Comparison of ENCODE assay signal across 10 mouse cellular contexts in genomic region chr2:20962284-20962683, GRCm38 (mm10). TPM values are rescaled to one million over a fixed set of nuclear protein-coding genes. Genes with fewer than 3 reads are reported as not detected.
DNase-seq lines count a peak whose midpoint lies in the region; ATAC-seq and TF ChIP-seq lines count a peak whose summit lies in the region.
"Had no signal": no experiment of that assay in that cellular context is flagged by ENCODE, and none has a peak within 500 bp of the region (broad histone marks: within the 10 kb centered on the region; RNA-seq: fewer than 3 reads in every experiment).

No protein-coding gene starts in this region.

- 9% methylated on average over 2 of the region's 2 CpGs for WGBS in heart, embryonic 14.5 days
- 10% methylated on average over 2 of the region's 2 CpGs for WGBS in forebrain, postnatal 0 days
- 32% methylated on average over 2 of the region's 2 CpGs for WGBS in liver, embryonic 16.5 days (ENCODE audit: insufficient replicate concordance)

- H3K4me2 ChIP-seq in heart, embryonic 14.5 days (ENCODE audit: low read length) = peak overlapping the region; percentile 45
- H3K4me2 ChIP-seq in forebrain, postnatal 0 days (ENCODE audit: low read depth) = peak overlapping the region; percentile 52
- H3K4me2 ChIP-seq in liver, embryonic 16.5 days (ENCODE audit: low read depth, low read length) = 0 out of 2 replicates have a peak overlapping the region, but pooled peaks have one; percentile 19

- H3K4me1 ChIP-seq in heart, embryonic 14.5 days (ENCODE audit: control insufficient read depth in 2 of 2, insufficient read depth in 2 of 2, low read length in 2 of 2) = peaks cover 15 to 60% of the 10 kb centered on the region in 2 experiments
- peaks cover 18% of the 10 kb centered on the region for H3K4me1 ChIP-seq in brown adipose tissue, adult 24 weeks (ENCODE audit: control insufficient read depth, insufficient read depth, insufficient read length, low read length)
- H3K4me1 ChIP-seq in forebrain, postnatal 0 days (ENCODE audit: insufficient read depth) = peaks cover 39% of the 10 kb centered on the region
- peaks cover 52% of the 10 kb centered on the region for H3K4me1 ChIP-seq in liver, embryonic 16.5 days (ENCODE audit: control insufficient read depth, low read depth, low read length)

- no peaks in the 10 kb centered on the region for H3K9me3 ChIP-seq in heart, embryonic 14.5 days (ENCODE audit: control insufficient read depth, low read length)
- H3K9me3 ChIP-seq in forebrain, postnatal 0 days (ENCODE audit: low read length) = no peaks in the 10 kb centered on the region
- H3K9me3 ChIP-seq in liver, embryonic 16.5 days (replicated peaks; ENCODE audit: control insufficient read depth, low read length) = no peaks in the 10 kb centered on the region

- ATAC-seq in heart, embryonic 14.5 days (ENCODE audit: insufficient number of reproducible peaks, insufficient read depth, low FRiP score, low read depth) = 0 out of 2 replicates have a peak, but pooled peaks have one; percentile 28
- peak; percentile 64 for ATAC-seq in forebrain, postnatal 0 days
- no peak for ATAC-seq in liver, embryonic 16.5 days (ENCODE audit: low read depth)

- no peak overlapping the region for H3K4me3 ChIP-seq in heart, embryonic 14.5 days (ENCODE audit: control insufficient read depth in 1 of 2, insufficient read depth in 1 of 2, low read depth in 1 of 2, low read length in 2 of 2)
- H3K4me3 ChIP-seq in brown adipose tissue, adult 24 weeks (ENCODE audit: insufficient read depth, low read depth, low read length) = no peak overlapping the region
- peak overlapping the region; percentile 21 for H3K4me3 ChIP-seq in forebrain, postnatal 0 days (ENCODE audit: low read depth, low read length)
- H3K4me3 ChIP-seq in liver, embryonic 16.5 days (ENCODE audit: low read depth, low read length) = no peak overlapping the region
- H3K4me3 ChIP-seq: myocyte had no signal

- no peaks in the 10 kb centered on the region for H3K27me3 ChIP-seq in heart, embryonic 14.5 days (ENCODE audit: control insufficient read depth, insufficient read depth, low read length)
- H3K27me3 ChIP-seq in forebrain, postnatal 0 days (ENCODE audit: insufficient read depth, low read length) = no peaks in the 10 kb centered on the region
- H3K27me3 ChIP-seq in liver, embryonic 16.5 days (ENCODE audit: control insufficient read depth, insufficient read depth, low read depth, low read length) = no peaks in the 10 kb centered on the region

- peak overlapping the region; percentile 36 to 75 for H3K27ac ChIP-seq in heart, embryonic 14.5 days (replicated peaks in 1 of 2; ENCODE audit: control insufficient read depth in 1 of 2, insufficient read depth in 1 of 2, low read depth in 2 of 2, low read length in 2 of 2)
- H3K27ac ChIP-seq in brown adipose tissue, adult 24 weeks (replicated peaks; ENCODE audit: low read depth, low read length) = 0 out of 2 replicates have a peak overlapping the region, but pooled peaks have one; percentile 20
- peak overlapping the region; percentile 35 for H3K27ac ChIP-seq in forebrain, postnatal 0 days (ENCODE audit: low read depth, low read length)
- H3K27ac ChIP-seq in liver, embryonic 16.5 days (ENCODE audit: low read length) = peak overlapping the region; percentile 46; the same call in 1 of the 2 replicates

- H3K9ac ChIP-seq in heart, embryonic 14.5 days (ENCODE audit: low read length) = peak overlapping the region; percentile 62
- peak overlapping the region; percentile 41 for H3K9ac ChIP-seq in forebrain, postnatal 0 days
- no peak overlapping the region; the same call in 1 of the 2 replicates for H3K9ac ChIP-seq in liver, embryonic 16.5 days (ENCODE audit: low read depth, low read length)

- DNase-seq in heart, postnatal 4 days = no peak
- peak; percentile 50 for DNase-seq in forebrain, postnatal 0 days
- no peak for DNase-seq in adrenal gland, adult 8-10 months
- DNase-seq in spleen, postnatal 36 days (ENCODE audit: low spot score in 2 of 2) = no peak
- DNase-seq in urinary bladder, postnatal 4 days (ENCODE audit: low spot score in 2 of 2) = no peak
- DNase-seq: kidney, postnatal 25 days had no signal

- TF ChIP-seq CTCF in forebrain, postnatal 0 days (IDR thresholded peaks at IDR 0.05; ENCODE audit: low read depth) = no peak

- H3K36me3 ChIP-seq in heart, embryonic 14.5 days (ENCODE audit: control insufficient read depth, insufficient read depth, low read length) = no peaks in the 10 kb centered on the region; the same call in 1 of the 2 replicates
- no peaks in the 10 kb centered on the region for H3K36me3 ChIP-seq in forebrain, postnatal 0 days (ENCODE audit: insufficient read depth)
- H3K36me3 ChIP-seq in liver, embryonic 16.5 days (ENCODE audit: control insufficient read depth, insufficient read depth) = no peaks in the 10 kb centered on the region; the same call in 1 of the 2 replicates

RNA-seq across cellular contexts. Expression of gene Arhgap21, which starts 6.4 kb away (rescaled TPM):
- 27.4 and 28.0 TPM in 2 replicates for polyA plus RNA-seq in heart, embryonic 14.5 days (2014; fragmentation: Nextera tagmentation; extraction: Ambion mirVana)
- 100 to 1,000 TPM; 138 to 140 TPM for total RNA-seq in heart, postnatal 4 days (2021)
- 17.9 and 27.0 TPM in 2 replicates for polyA plus RNA-seq in brown adipose tissue, adult 24 weeks (2012; ENCODE audit: insufficient read depth, insufficient read length, missing spikeins)
- 94.7 and 99.1 TPM in 2 replicates for total RNA-seq in forebrain, postnatal 0 days (2014; rRNA removed)
- polyA plus RNA-seq in forebrain, postnatal 0 days (2015; fragmentation: Nextera tagmentation; extraction: Ambion mirVana) = 18.2 and 24.9 TPM in 2 replicates
- 5.2 and 5.4 TPM in 2 replicates for polyA plus RNA-seq in liver, embryonic 16.5 days (2015; fragmentation: Nextera tagmentation; extraction: Ambion mirVana)
- total RNA-seq in adrenal gland, adult 8-10 months (2022) = 10 to 100 TPM; 68.7 to 89.1 (median 80.5) TPM
